Mouse (Mus musculus) CH12.LX (cell line): Measurements from ENCODE around the gene Uba52. TPM values are rescaled to one million over a fixed set of nuclear protein-coding genes. Genes with fewer than 3 reads are reported as not detected.

Experiments
- DNase-seq: peaks from one replicate; pipeline ENCODE4 v3.0.0-alpha.2; 2013; ENCODE audit errors: extremely low read depth
- H3K27ac ChIP-seq: 2 replicates; pipeline ENCODE4 v1.5.1; 2012; ENCODE audit warnings: low read depth, mild to moderate bottlenecking, control low read depth, moderate library complexity; ENCODE audit not compliant: insufficient read depth
- H3K27me3 ChIP-seq: replicated peaks from 2 replicates; pipeline ENCODE3; 2012; ENCODE audit warnings: inconsistent platforms
- H3K36me3 ChIP-seq, 2 experiments: replicated peaks in 1 of 2; 2 replicates each; pipeline versions ENCODE3 to v1.6.1; 2012; ENCODE audit warnings: inconsistent platforms in 1 of 2, low read length in 1 of 2, mild to moderate bottlenecking in 1 of 2, mixed read lengths in 1 of 2, moderate library complexity in 1 of 2; ENCODE audit not compliant: control insufficient read depth in 1 of 2, insufficient read depth in 1 of 2
- H3K4me1 ChIP-seq, 2 experiments: 2 replicates each; pipeline ENCODE4 v1.6.1; 2012; ENCODE audit warnings: inconsistent platforms in 1 of 2, moderate library complexity in 1 of 2; ENCODE audit not compliant: insufficient read depth in 2 of 2, control insufficient read depth in 1 of 2
- H3K4me2 ChIP-seq: 2 replicates; pipeline ENCODE4 v1.6.1; 2012; ENCODE audit warnings: low read depth, mild to moderate bottlenecking, control low read depth; ENCODE audit not compliant: poor library complexity, insufficient read depth, severe bottlenecking
- H3K4me3 ChIP-seq, 3 experiments: fragments of 150-350 bp in 1 of 3; sonication (generic) in 1 of 3; replicated peaks in 1 of 3; 2 replicates each; pipeline versions ENCODE3 to v1.5.1; 2011 to 2012; ENCODE audit warnings: low read depth in 2 of 3, low read length in 2 of 3, mild to moderate bottlenecking in 2 of 3, moderate library complexity in 2 of 3, control low read depth in 1 of 3, improper control_type of control experiment in 1 of 3, inconsistent platforms in 1 of 3, mixed read lengths in 1 of 3; ENCODE audit not compliant: poor library complexity in 1 of 3
- H3K79me2 ChIP-seq: replicated peaks from 2 replicates; pipeline ENCODE4 v1.6.1; 2012; ENCODE audit warnings: mild to moderate bottlenecking, moderate library complexity; ENCODE audit not compliant: control insufficient read depth, poor library complexity, insufficient read depth, severe bottlenecking; ENCODE audit errors: extremely low read depth
- H3K9ac ChIP-seq: 2 replicates; pipeline ENCODE4 v1.6.1; 2012; ENCODE audit warnings: low read depth, mild to moderate bottlenecking, control low read depth, moderate library complexity; ENCODE audit not compliant: insufficient read depth
- H3K9me3 ChIP-seq: replicated peaks from 2 replicates; pipeline ENCODE3; 2012; ENCODE audit warnings: low read length, inconsistent platforms, mixed read lengths
- BHLHE40 ChIP-seq: IDR thresholded peaks from 2 replicates; pipeline ENCODE4 v1.6.1; 2011; ENCODE audit warnings: mild to moderate bottlenecking, low read depth, low read length, improper control_type of control experiment
- CHD1 ChIP-seq: IDR thresholded peaks from 2 replicates; pipeline ENCODE4 v1.6.1; 2012; ENCODE audit warnings: low read depth, low read length, improper control_type of control experiment, inconsistent platforms
- EP300 ChIP-seq: IDR thresholded peaks from 2 replicates; pipeline ENCODE4 v1.6.1; 2011; ENCODE audit warnings: low read length, improper control_type of control experiment
- ETS1 ChIP-seq: conservative IDR thresholded peaks from 2 replicates; pipeline ENCODE4 v1.6.1; 2012; ENCODE audit warnings: low read depth, mild to moderate bottlenecking, inconsistent platforms, low read length, improper control_type of control experiment, moderate library complexity
- IRF4 ChIP-seq: IDR thresholded peaks from 2 replicates; pipeline ENCODE4 v1.6.1; 2014; ENCODE audit warnings: low read depth, mild to moderate bottlenecking, inconsistent platforms, low read length, improper control_type of control experiment
- JUND ChIP-seq: conservative IDR thresholded peaks from 2 replicates; pipeline ENCODE4 v1.6.1; 2011; ENCODE audit warnings: low read depth, low read length, improper control_type of control experiment
- KAT2A ChIP-seq: IDR thresholded peaks from 2 replicates; pipeline ENCODE4 v1.6.1; 2012; ENCODE audit warnings: low read length, improper control_type of control experiment, inconsistent platforms; ENCODE audit not compliant: insufficient replicate concordance
- MAFK ChIP-seq: IDR thresholded peaks from 2 replicates; pipeline ENCODE4 v1.6.1; 2011; ENCODE audit warnings: low read length, improper control_type of control experiment; ENCODE audit not compliant: insufficient replicate concordance
- MAX ChIP-seq: IDR thresholded peaks from 2 replicates; pipeline ENCODE4 v1.6.1; 2011; ENCODE audit warnings: low read length, improper control_type of control experiment
- MAZ ChIP-seq: IDR thresholded peaks from 2 replicates; pipeline ENCODE4 v1.6.1; 2012; ENCODE audit warnings: low read depth, mild to moderate bottlenecking, inconsistent platforms, low read length, improper control_type of control experiment, moderate library complexity
- MEF2A ChIP-seq: IDR thresholded peaks from 2 replicates; pipeline ENCODE4 v1.6.1; 2014; ENCODE audit warnings: low read depth, mild to moderate bottlenecking, inconsistent platforms, low read length, improper control_type of control experiment, borderline replicate concordance
- MXI1 ChIP-seq: IDR thresholded peaks from 2 replicates; pipeline ENCODE4 v1.6.1; 2011; ENCODE audit warnings: mild to moderate bottlenecking, low read depth, low read length, improper control_type of control experiment
- MYC ChIP-seq: IDR thresholded peaks from 2 replicates; pipeline ENCODE4 v1.6.1; 2011; ENCODE audit warnings: low read depth, mild to moderate bottlenecking, improper control_type of control experiment, low read length
- PAX5 ChIP-seq: IDR thresholded peaks from 2 replicates; pipeline ENCODE4 v1.6.1; 2012; ENCODE audit warnings: low read length, inconsistent platforms, mixed read lengths
- POLR2AphosphoS2 ChIP-seq: IDR thresholded peaks from 2 replicates; pipeline ENCODE4 v1.6.1; 2011; ENCODE audit warnings: low read depth, low read length, improper control_type of control experiment
- RAD21 ChIP-seq: IDR thresholded peaks from 2 replicates; pipeline ENCODE4 v1.6.1; 2011; ENCODE audit warnings: low read depth, mild to moderate bottlenecking, low read length, improper control_type of control experiment, moderate library complexity
- RCOR1 ChIP-seq: conservative IDR thresholded peaks from 2 replicates; pipeline ENCODE4 v1.6.1; 2012; ENCODE audit warnings: low read depth, mild to moderate bottlenecking, inconsistent platforms, low read length, improper control_type of control experiment
- SMC3 ChIP-seq: IDR thresholded peaks from 2 replicates; pipeline ENCODE4 v1.6.1; 2011; ENCODE audit warnings: low read depth, low read length, improper control_type of control experiment
- UBTF ChIP-seq: IDR thresholded peaks from 2 replicates; pipeline ENCODE4 v1.6.1; 2012; ENCODE audit warnings: low read depth, mild to moderate bottlenecking, inconsistent platforms, low read length, improper control_type of control experiment, moderate library complexity
- USF1 ChIP-seq: IDR thresholded peaks from 2 replicates; pipeline ENCODE4 v1.6.1; 2014; ENCODE audit warnings: low read depth, mild to moderate bottlenecking, inconsistent platforms, low read length, improper control_type of control experiment
- ZC3H11A ChIP-seq: IDR thresholded peaks from 2 replicates; pipeline ENCODE4 v1.6.1; 2012; ENCODE audit warnings: low read depth, mild to moderate bottlenecking, inconsistent platforms, low read length, improper control_type of control experiment
- ZNF384 ChIP-seq: IDR thresholded peaks from 2 replicates; pipeline ENCODE4 v1.6.1; 2012; ENCODE audit warnings: low read depth, low read length, improper control_type of control experiment, inconsistent platforms
- dilution Hi-C: fragments of 300-500 bp; cut with MboI; formaldehyde crosslinking; loops from 2 replicates; pipeline ENCODE4 v1.14.3; 2020; ENCODE audit warnings: low sequenced_read_pairs; ENCODE audit not compliant: extremely low pct_unique_long_range_greater_than_20kb, extremely low pct_ligation_motif_present
- in situ Hi-C: fragments of 300-500 bp; cut with MboI; formaldehyde crosslinking; loops from 3 replicates; pipeline ENCODE4 v1.14.3; 2019; ENCODE audit warnings: low sequenced_read_pairs, low pct_ligation_motif_present, low pct_unique_long_range_greater_than_20kb, mixed read lengths
- polyA plus RNA-seq: library from polyadenylated mRNA; unstranded; fragments of >175 nt; gene quantifications from 2 replicates; pipeline ENCODE4 v1.2.1, GENCODE M21; 2012; ENCODE audit warnings: low read depth; ENCODE audit not compliant: insufficient read length
- total RNA-seq, 2 experiments: library from RNA; depleted of rRNA; stranded (reverse); fragments of 300-350 nt in 1 of 2; fragments of >200 nt in 1 of 2; gene quantifications; 2 replicates each; pipeline ENCODE4 v1.2.3; 2012 to 2014

Gene Uba52
- total and polyA plus RNA-seq, 3 experiments, result 1,181 to 3,341 (median 1,372) TPM

DNA sequence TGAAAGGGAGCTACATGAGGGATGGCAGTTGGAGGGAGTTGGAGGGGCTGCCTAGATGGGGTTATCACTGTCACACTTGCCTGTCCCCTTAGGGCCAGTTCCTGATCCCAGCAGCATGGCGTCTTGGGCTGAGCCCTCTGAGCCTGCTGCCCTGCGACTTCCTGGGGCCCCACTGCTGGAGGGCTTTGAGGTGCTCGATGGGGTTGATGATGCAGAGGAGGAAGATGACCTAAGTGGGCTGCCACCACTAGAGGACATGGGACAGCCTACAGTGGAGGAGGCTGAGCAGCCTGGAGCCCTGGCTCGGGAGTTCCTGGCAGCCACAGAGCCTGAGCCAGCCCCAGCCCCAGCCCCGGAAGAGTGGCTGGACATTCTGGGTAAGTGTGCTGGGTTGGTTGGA, 18.7 kb upstream of the Uba52 start:
- dilution Hi-C loops, result no loop called here
- Histone ChIP-seq H3K27ac (no peak overlapping the region), H3K4me2 (peak overlapping the region; percentile 23; the same call in 1 of the 2 replicates), H3K4me1 (peaks cover 9 to 28% of the 10 kb centered on the region in 2 experiments), H3K27me3 (no peaks in the 10 kb centered on the region), H3K36me3 (peaks cover 41 to 51% of the 10 kb centered on the region in 2 experiments), H3K79me2 (peaks cover 4% of the 10 kb centered on the region), H3K4me3 (no peak overlapping the region), H3K9me3 (no peaks in the 10 kb centered on the region), H3K9ac (peak overlapping the region; percentile 23)
- in situ Hi-C loops, result no loop called here
- no peak for TF ChIP-seq KAT2A
- no peak for DNase-seq

DNA sequence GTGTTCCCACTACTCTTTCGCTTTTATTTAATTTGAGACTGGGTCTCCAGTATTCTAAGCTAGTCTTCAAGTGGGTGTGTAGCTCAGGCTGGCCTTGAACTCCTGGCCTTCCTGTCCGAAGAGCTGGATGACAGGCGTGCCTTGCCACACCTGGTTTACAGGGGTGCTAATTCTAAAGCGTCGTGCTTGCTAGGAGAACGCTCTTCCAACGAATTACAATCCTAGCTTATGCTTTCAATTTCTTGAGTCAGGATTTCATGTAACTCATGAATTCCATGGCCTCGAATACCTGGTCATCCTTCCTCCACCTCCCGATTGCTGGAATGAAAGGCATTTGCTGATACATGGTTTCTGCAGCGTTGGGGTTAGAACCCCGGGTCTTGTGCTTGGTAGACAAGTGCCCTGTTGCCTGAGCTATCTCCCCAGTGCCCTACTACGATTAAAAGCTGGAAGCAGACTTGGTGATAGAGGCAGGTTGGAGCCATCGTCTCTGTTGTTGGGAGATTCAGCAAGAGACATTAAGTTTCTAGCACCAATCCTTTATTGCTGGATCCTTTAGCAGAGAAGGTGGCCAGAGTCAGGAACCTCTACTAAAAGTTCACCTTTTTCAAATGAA, 17.7 kb upstream of the Uba52 start:
- H3K4me1 ChIP-seq, result peaks cover 9 to 33% of the 10 kb centered on the region in 2 experiments
- DNase-seq, result no peak

DNA sequence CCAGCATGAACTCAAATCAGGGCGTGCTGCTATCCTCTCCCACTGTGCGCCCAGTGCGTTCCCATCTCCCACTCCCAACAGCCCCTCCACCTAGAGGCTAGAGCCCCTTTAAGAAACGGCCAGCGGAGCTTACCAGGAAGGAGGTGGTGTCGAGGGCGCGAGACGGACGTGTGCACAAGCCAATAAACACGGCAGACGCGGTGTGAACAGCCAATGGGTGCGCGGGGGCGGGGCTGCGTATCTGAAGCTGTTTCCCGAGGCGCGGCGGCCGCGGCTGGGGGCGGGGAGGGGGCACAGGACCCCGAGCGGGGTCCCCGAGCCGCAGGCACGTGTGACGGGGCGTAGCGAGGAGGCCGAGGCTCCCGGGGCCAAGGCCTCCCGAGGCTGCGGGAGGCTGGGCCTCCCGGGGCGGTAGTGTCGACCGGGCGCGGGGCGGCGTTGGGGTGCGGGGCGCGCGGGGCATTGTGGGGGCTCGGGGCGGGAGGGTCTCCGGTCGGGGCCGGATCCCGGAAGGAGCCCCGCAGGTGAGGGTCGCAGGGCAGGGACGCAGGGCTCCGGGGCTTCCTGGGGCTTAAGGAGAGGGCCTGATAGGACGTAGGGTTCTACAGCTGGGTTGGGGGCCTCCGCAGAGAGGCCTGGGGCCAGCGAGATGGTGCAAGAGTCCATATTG, 17.0 kb upstream of the Uba52 start, which contains the start of the genes Fkbp8 and Kxd1:
Fkbp8 (plus strand) TSS at position 213 of the 670 bp plus-strand sequence.
Kxd1 (minus strand) TSS at position 445 of the 670 bp plus-strand sequence.
- Histone ChIP-seq H3K79me2 (peaks cover 4% of the 10 kb centered on the region), H3K9me3 (no peaks in the 10 kb centered on the region), H3K9ac (peak within 1 kb of the TSS; percentile 99), H3K4me2 (peak within 1 kb of the TSS; percentile 87), H3K27ac (peak within 1 kb of the TSS; percentile 16), H3K36me3 (peaks cover 26 to 36% of the 10 kb centered on the region in 2 experiments), H3K4me3 (peak within 1 kb of the TSS; percentile 86 to 97 (median 90)), H3K27me3 (no peaks in the 10 kb centered on the region), H3K4me1 (peaks cover 9 to 35% of the 10 kb centered on the region in 2 experiments)
- in situ Hi-C loops, result no loop called here
- dilution Hi-C loops, result no loop called here
- DNase-seq, result peak; percentile 92
- TF ChIP-seq IRF4, result 0 out of 2 replicates have a peak, but pooled peaks have one; percentile 18
- TF ChIP-seq BHLHE40, result peak; percentile 53; the same call in 1 of the 2 replicates
- no peak for TF ChIP-seq SMC3
- no peak for TF ChIP-seq EP300
- no peak; the same call in 1 of the 2 replicates for TF ChIP-seq MXI1
- TF ChIP-seq CHD1, result no peak
- no peak for TF ChIP-seq PAX5
- no peak for TF ChIP-seq RCOR1
- no peak for TF ChIP-seq UBTF
- TF ChIP-seq ZC3H11A, result no peak
- no peak for TF ChIP-seq ZNF384
- TF ChIP-seq MAZ, result peak; percentile 74
- TF ChIP-seq MAX, result 0 out of 2 replicates have a peak, but pooled peaks have one; percentile 48
- TF ChIP-seq ETS1, result no peak
- no peak for TF ChIP-seq JUND
- TF ChIP-seq MEF2A, result peak; percentile 41; the same call in 1 of the 2 replicates
- no peak for TF ChIP-seq RAD21
- TF ChIP-seq POLR2AphosphoS2, result 0 out of 2 replicates have a peak, but pooled peaks have one; percentile 56
- no peak for TF ChIP-seq MAFK
- TF ChIP-seq USF1, result no peak
- no peak for TF ChIP-seq KAT2A
- no peak for TF ChIP-seq MYC

More for the DNA sequence above, 17.7 kb upstream of the Uba52 start:
- in situ Hi-C loops (no loop called here), dilution Hi-C loops (no loop called here)
- peak overlapping the region; percentile 99 for H3K9ac ChIP-seq
- H3K4me2 ChIP-seq, result peak overlapping the region; percentile 31
- peaks cover 32 to 41% of the 10 kb centered on the region in 2 experiments for H3K36me3 ChIP-seq
- peak; percentile 40; the same call in 1 of the 2 replicates for TF ChIP-seq MXI1
- 0 out of 2 replicates have a peak, but pooled peaks have one; percentile 30 for TF ChIP-seq MYC
- no peak for TF ChIP-seq POLR2AphosphoS2
- no peaks in the 10 kb centered on the region for H3K9me3 ChIP-seq
- H3K27me3 ChIP-seq, result no peaks in the 10 kb centered on the region
- H3K4me3 ChIP-seq, result peak overlapping the region; percentile 86 to 97 (median 90)
- H3K79me2 ChIP-seq, result peaks cover 4% of the 10 kb centered on the region
- H3K27ac ChIP-seq, result no peak overlapping the region; the same call in 1 of the 2 replicates
